Mouse (Mus musculus): Measurements from ENCODE around the gene Npc1l1. TPM values are rescaled to one million over a fixed set of nuclear protein-coding genes. Genes with fewer than 3 reads are reported as not detected.

Gene Npc1l1
- polyA plus RNA-seq, 1 experiment from 2014 or later, result 0.11 TPM

GRCm38 (mm10) chr11:6252248-6252647, 22.3 kb upstream of the Npc1l1 start:
- WGBS, result 86% methylated on average over 5 of the region's 5 CpGs
- no peak for ATAC-seq (replicated peaks; ENCODE audit: low FRiP score, low read depth)
- H3K27me3 ChIP-seq (ENCODE audit: insufficient read depth, low read length), result no peaks in the 10 kb centered on the region
- H3K4me2 ChIP-seq (ENCODE audit: low read length), result no peak overlapping the region
- H3K4me1 ChIP-seq (replicated peaks; ENCODE audit: insufficient read depth, low read length), result no peaks in the 10 kb centered on the region
- no peak overlapping the region for H3K4me3 ChIP-seq (replicated peaks; ENCODE audit: low read depth, low read length)
- H3K9me3 ChIP-seq (replicated peaks; ENCODE audit: low read length), result no peaks in the 10 kb centered on the region
- no peak overlapping the region for H3K9ac ChIP-seq (ENCODE audit: low read depth, low read length)
- no peak overlapping the region for H3K27ac ChIP-seq
- DNase-seq (ENCODE audit: low spot score), result no peak
- no peaks in the 10 kb centered on the region for H3K36me3 ChIP-seq (ENCODE audit: insufficient read depth, low read length)
- no peak for TF ChIP-seq CTCF (IDR thresholded peaks at IDR 0.05; ENCODE audit: low read depth)

GRCm38 (mm10) chr11:6244707-6245106, 14.8 kb upstream of the Npc1l1 start:
- no peaks in the 10 kb centered on the region for H3K27me3 ChIP-seq (ENCODE audit: insufficient read depth, low read length)
- no peak overlapping the region for H3K27ac ChIP-seq
- TF ChIP-seq CTCF (IDR thresholded peaks at IDR 0.05; ENCODE audit: low read depth), result no peak
- H3K4me1 ChIP-seq (replicated peaks; ENCODE audit: insufficient read depth, low read length), result no peaks in the 10 kb centered on the region
- WGBS, result 56% methylated on average over 15 of the region's 19 CpGs
- ATAC-seq (replicated peaks; ENCODE audit: low FRiP score, low read depth) (no peak), DNase-seq (ENCODE audit: low spot score) (no peak)
- no peak overlapping the region for H3K4me2 ChIP-seq (ENCODE audit: low read length)
- no peaks in the 10 kb centered on the region for H3K9me3 ChIP-seq (replicated peaks; ENCODE audit: low read length)
- H3K9ac ChIP-seq (ENCODE audit: low read depth, low read length), result no peak overlapping the region
- H3K36me3 ChIP-seq (ENCODE audit: insufficient read depth, low read length), result no peaks in the 10 kb centered on the region
- H3K4me3 ChIP-seq (replicated peaks; ENCODE audit: low read depth, low read length), result no peak overlapping the region

GRCm38 (mm10) chr11:6233025-6233424, 3.1 kb upstream of the Npc1l1 start:
- H3K4me1 ChIP-seq (replicated peaks; ENCODE audit: insufficient read depth, low read length), result no peaks in the 10 kb centered on the region
- DNase-seq (ENCODE audit: low spot score) (no peak), ATAC-seq (replicated peaks; ENCODE audit: low FRiP score, low read depth) (no peak)
- H3K27me3 ChIP-seq (ENCODE audit: insufficient read depth, low read length), result no peaks in the 10 kb centered on the region
- WGBS, result 76% methylated on average over 4 of the region's 4 CpGs
- peaks cover 1% of the 10 kb centered on the region; the same call in 1 of the 2 replicates for H3K9me3 ChIP-seq (replicated peaks; ENCODE audit: low read length)
- no peak overlapping the region for H3K4me2 ChIP-seq (ENCODE audit: low read length)
- H3K4me3 ChIP-seq (replicated peaks; ENCODE audit: low read depth, low read length), result no peak overlapping the region
- no peak for TF ChIP-seq CTCF (IDR thresholded peaks at IDR 0.05; ENCODE audit: low read depth)
- no peak overlapping the region for H3K9ac ChIP-seq (ENCODE audit: low read depth, low read length)
- no peaks in the 10 kb centered on the region for H3K36me3 ChIP-seq (ENCODE audit: insufficient read depth, low read length)
- H3K27ac ChIP-seq, result no peak overlapping the region

- TF ChIP-seq CTCF (IDR thresholded peaks at IDR 0.05; ENCODE audit: low read depth), result no peak
- no peaks in the 10 kb centered on the region for H3K36me3 ChIP-seq (ENCODE audit: insufficient read depth, low read length)
- no peaks in the 10 kb centered on the region for H3K27me3 ChIP-seq (ENCODE audit: insufficient read depth, low read length)
- H3K4me2 ChIP-seq (ENCODE audit: low read length), result no peak overlapping the region
- 68% methylated on average over 14 of the region's 14 CpGs for WGBS
- no peak overlapping the region for H3K4me3 ChIP-seq (replicated peaks; ENCODE audit: low read depth, low read length)
- no peaks in the 10 kb centered on the region for H3K9me3 ChIP-seq (replicated peaks; ENCODE audit: low read length)
- H3K9ac ChIP-seq (ENCODE audit: low read depth, low read length), result no peak overlapping the region
- DNase-seq (ENCODE audit: low spot score) (no peak), ATAC-seq (replicated peaks; ENCODE audit: low FRiP score, low read depth) (no peak; the same call in 1 of the 2 replicates)
- H3K27ac ChIP-seq, result no peak overlapping the region
- H3K4me1 ChIP-seq (replicated peaks; ENCODE audit: insufficient read depth, low read length), result no peaks in the 10 kb centered on the region
These were observed 5.3 kb downstream of the Npc1l1 start for GRCm38 (mm10) chr11:6224541-6225229.

GRCm38 (mm10) chr11:6222187-6222586, 7.8 kb downstream of the Npc1l1 start:
- Histone ChIP-seq H3K4me3 (replicated peaks; ENCODE audit: low read depth, low read length) (no peak overlapping the region), H3K4me1 (replicated peaks; ENCODE audit: insufficient read depth, low read length) (no peaks in the 10 kb centered on the region), H3K9me3 (replicated peaks; ENCODE audit: low read length) (no peaks in the 10 kb centered on the region), H3K36me3 (ENCODE audit: insufficient read depth, low read length) (no peaks in the 10 kb centered on the region), H3K4me2 (ENCODE audit: low read length) (no peak overlapping the region), H3K9ac (ENCODE audit: low read depth, low read length) (no peak overlapping the region), H3K27me3 (ENCODE audit: insufficient read depth, low read length) (no peaks in the 10 kb centered on the region), H3K27ac (no peak overlapping the region)
- DNase-seq (ENCODE audit: low spot score), result no peak
- no peak for TF ChIP-seq CTCF (IDR thresholded peaks at IDR 0.05; ENCODE audit: low read depth)
- WGBS, result 89% methylated on average over 10 of the region's 10 CpGs
- no peak for ATAC-seq (replicated peaks; ENCODE audit: low FRiP score, low read depth)

GRCm38 (mm10) chr11:6219967-6220366, 10.0 kb downstream of the Npc1l1 start:
- DNase-seq (ENCODE audit: low spot score) (no peak), ATAC-seq (replicated peaks; ENCODE audit: low FRiP score, low read depth) (no peak)
- Histone ChIP-seq H3K36me3 (ENCODE audit: insufficient read depth, low read length) (no peaks in the 10 kb centered on the region), H3K4me2 (ENCODE audit: low read length) (no peak overlapping the region), H3K9me3 (replicated peaks; ENCODE audit: low read length) (no peaks in the 10 kb centered on the region), H3K27me3 (ENCODE audit: insufficient read depth, low read length) (no peaks in the 10 kb centered on the region), H3K4me1 (replicated peaks; ENCODE audit: insufficient read depth, low read length) (no peaks in the 10 kb centered on the region), H3K27ac (no peak overlapping the region), H3K4me3 (replicated peaks; ENCODE audit: low read depth, low read length) (no peak overlapping the region), H3K9ac (ENCODE audit: low read depth, low read length) (no peak overlapping the region)
- TF ChIP-seq CTCF (IDR thresholded peaks at IDR 0.05; ENCODE audit: low read depth), result no peak
- WGBS, result 70% methylated on average over 6 of the region's 6 CpGs
